Mouse (Mus musculus) adrenal gland, postnatal 4 days (tissue): ENCODE results near the gene Zdhhc4. TPM values are rescaled to one million over a fixed set of nuclear protein-coding genes. Genes with fewer than 3 reads are reported as not detected.
A peak's percentile ranks its signal among the peaks of the same experiment; 100 is the strongest.

Experiments used
- DNase-seq, 2 experiments: peaks; one replicate each; pipeline ENCODE4 v3.0.0; 2021 to 2022; ENCODE audit warnings: low spot score in 2 of 2, mixed read lengths in 2 of 2
- long read RNA-seq, 2 experiments: library from polyadenylated mRNA; stranded (forward); transcript quantifications; one replicate each; pipeline ENCODE4 v2.0.0; 2021
- total RNA-seq, 2 experiments: library from RNA; stranded (reverse); gene quantifications; 2 replicates each; pipeline ENCODE4 v1.2.3; 2021

Zdhhc4 gene
- 10 to 100 TPM; 64.3 to 72.7 TPM for total RNA-seq
- long read RNA-seq, experiment 1, transcript Zdhhc4-201 (8 exons, 1,364 nt): major isoform, 26 of 63 reads
- long read RNA-seq, experiment 1, partial matches to known transcripts: 5 of 63 reads
- long read RNA-seq, experiment 1, other reads (novel, unspliced or antisense): 31 of 63 reads
- long read RNA-seq, experiment 2, transcript Zdhhc4-201 (8 exons, 1,364 nt): major isoform, 43 of 111 reads
- long read RNA-seq, experiment 2, partial matches to known transcripts: 9 of 111 reads
- long read RNA-seq, experiment 2, other reads (novel, unspliced or antisense): 57 of 111 reads

- peak; percentile 79 for DNase-seq
Measured at GRCm38 (mm10) chr5:143328690-143329495, at the start of gene Zdhhc4. TSS of gene Zdhhc4 (minus strand) at chr5:143329256.

DNA sequence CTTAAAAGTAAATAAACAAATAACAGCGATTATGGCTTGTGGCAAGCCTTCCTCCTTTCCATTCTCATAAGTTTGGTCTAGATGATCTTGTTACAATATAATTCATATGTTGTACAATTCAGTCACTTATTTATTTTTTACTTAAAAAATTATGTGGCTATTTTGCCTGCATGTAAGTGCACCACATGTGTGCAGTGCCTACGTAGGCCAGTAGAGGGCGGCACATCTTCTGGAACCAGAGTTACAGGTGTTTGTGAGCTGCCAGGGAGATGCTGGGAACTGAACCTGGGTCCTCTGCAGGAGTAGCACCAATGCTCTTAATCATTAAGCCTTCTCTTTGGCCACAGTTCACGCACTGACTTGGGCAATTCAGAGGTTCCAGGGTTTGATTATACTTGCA, 47.1 kb upstream of the Zdhhc4 start:
- no peak for DNase-seq

GRCm38 (mm10) chr5:143375242-143375641, 46.2 kb upstream of the Zdhhc4 start:
- peak; percentile 45 to 46 for DNase-seq

GRCm38 (mm10) chr5:143372818-143373217, 43.8 kb upstream of the Zdhhc4 start:
- no peak for DNase-seq

GRCm38 (mm10) chr5:143371146-143371510, 42.1 kb upstream of the Zdhhc4 start:
- DNase-seq: no peak

DNA sequence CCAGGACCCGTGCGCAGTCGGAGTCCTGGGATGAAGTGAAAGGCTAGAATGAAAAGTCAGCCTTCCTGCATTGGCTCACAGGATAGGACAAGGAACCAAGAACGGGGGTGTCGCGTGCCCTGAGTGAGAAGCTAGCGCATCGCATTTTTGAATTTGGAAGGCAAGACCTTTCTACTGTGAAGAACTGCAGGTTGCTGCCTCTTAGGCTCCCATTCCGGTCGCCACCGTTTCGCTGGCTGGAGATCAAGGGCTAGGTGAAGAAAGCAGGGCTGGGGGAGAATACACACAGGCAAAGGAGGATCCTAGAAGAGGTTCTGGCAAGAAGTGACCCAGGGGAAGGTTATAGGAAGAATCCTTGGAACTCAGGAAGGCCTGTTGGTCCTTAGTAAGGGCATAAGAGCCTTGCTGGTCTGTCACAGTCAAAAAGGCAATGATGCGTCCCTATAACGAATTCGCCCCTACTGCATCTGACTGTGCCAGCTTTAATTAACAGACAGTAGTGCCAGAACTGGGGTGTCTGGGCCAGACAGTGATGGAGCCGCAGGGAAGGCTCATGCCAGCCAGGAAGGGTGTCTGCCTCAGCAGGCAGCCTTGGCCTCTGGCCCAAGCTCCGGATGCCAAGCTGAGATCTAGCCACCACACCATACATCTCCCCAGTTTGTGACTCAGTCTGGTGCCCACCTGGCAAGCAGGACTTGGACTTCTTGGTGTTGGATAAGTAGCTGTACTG, 41.5 kb upstream of the Zdhhc4 start:
- no peak for DNase-seq

GRCm38 (mm10) chr5:143369611-143370255, 40.7 kb upstream of the Zdhhc4 start:
- no peak for DNase-seq

DNA sequence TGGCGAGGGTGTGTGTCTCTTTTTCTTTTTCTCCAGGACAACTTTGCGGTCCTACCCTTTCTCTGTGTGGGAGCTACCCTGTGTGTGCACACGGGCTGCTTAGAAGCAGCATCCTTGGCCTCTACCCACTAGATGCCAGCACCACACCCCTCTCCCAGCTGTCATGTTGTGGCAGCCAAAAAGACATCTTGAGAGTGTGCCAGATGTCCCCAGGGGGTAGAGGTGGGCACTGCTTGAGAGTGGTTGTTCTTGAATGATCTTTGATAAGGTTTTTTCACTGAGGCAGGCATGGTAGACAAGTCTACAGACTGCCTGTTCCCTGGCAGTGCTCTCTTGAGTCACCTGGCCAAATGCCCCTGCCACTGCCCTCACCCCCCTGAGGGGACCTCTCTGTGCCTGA, 38.9 kb upstream of the Zdhhc4 start:
- no peak for DNase-seq

GRCm38 (mm10) chr5:143363678-143364615, 34.9 kb upstream of the Zdhhc4 start:
- no peak for DNase-seq

DNA sequence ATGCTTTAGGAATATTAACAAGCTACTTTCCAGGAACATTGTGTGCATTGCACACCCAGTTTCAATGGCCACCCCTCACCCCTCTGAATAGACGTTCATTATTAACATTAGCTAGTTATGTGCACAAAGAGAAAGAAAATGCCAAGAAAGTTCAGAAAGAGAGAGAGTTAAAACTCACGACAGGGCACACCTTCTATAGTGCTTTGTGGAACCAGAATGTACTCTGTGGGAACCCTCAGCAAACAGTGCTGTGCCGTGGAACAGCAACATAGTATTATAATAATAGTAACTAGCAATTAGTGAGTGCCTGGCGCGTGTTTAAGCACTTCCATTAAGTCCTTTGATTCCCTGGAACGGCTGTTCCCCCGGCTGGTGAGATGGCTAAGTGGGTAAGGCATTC, 32.4 kb upstream of the Zdhhc4 start:
- DNase-seq: no peak

DNA sequence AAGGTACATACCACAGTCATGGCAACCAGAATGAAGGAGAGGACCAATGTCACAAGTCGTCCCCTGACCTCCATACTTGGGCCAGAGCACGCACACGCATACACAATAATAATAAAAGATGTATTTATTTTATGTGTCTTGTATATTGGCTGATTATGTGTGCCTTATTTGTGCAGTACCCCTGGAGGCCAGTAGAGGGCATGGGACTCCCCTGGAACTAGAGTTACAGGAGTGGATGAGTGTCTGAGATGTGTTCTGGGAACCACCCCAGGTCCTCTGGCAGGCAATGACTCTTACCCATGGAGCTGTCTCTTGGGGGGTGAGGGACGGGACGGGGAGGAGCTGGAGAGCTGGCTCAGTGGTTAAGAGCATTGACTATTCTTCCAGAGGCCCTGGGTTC, 30.9 kb upstream of the Zdhhc4 start:
- no peak for DNase-seq

DNA sequence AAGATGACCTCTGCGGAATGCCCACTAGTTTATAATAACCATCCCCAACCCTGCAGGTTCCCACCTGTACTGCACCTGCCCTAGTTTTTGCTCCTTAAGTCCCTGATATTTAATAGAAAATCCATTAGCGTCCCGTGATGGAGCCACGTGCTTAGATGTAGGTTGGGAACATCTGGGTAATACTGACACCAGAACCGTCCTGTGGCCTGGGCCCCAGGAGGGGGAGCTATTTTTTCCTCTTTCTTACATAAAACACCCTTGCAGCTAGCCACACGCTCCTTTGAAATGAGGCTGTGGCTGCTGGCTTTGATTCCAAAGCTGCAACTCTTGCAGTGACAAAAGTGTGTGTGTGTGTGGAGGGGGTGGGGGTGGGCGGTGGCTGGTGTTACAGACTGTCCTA, 30.2 kb upstream of the Zdhhc4 start:
- DNase-seq: no peak

GRCm38 (mm10) chr5:143357564-143357963, 28.5 kb upstream of the Zdhhc4 start:
- DNase-seq: no peak

DNA sequence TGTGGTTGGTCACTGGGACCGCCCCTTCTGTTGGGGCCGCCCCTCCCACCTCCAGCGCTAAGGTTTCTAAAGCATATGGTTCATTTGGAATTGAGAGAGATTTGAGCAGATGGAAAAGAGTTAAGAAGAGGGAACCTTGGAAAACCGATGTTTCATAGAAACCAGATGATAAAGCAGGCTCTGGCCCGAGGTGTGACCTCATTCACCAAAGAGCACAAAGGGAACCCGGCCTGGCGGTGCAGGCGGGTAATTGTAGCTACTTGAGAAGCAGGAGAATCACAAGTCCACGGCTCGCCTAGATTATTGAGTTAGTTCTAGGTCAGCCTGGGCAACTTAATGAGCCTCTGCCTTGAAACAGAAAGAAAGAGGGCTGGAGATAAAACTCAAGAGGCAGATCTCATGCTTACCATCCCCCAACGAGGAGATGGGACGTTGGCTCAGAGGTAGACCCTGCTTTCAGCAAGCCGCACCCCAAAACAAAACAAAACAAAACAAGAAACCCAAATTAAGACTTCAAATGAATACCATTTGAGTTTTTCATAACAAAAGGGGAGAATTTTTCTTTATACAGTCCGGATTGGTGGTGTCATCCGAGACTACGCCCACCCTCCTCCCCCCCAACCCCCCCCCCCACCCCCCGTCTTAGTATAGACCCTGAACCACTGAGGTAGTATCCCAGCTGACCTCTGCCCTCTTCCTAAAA, 27.8 kb upstream of the Zdhhc4 start, which contains the start of gene Grid2ip:
TSS of gene Grid2ip (plus strand) at position 653 of the 703 bp plus-strand sequence.
- DNase-seq: no peak

- DNase-seq: no peak
Measured at GRCm38 (mm10) chr5:143356017-143356416, 27.0 kb upstream of the Zdhhc4 start.

- no peak for DNase-seq
Measured at GRCm38 (mm10) chr5:143346367-143346766, 17.3 kb upstream of the Zdhhc4 start.

DNA sequence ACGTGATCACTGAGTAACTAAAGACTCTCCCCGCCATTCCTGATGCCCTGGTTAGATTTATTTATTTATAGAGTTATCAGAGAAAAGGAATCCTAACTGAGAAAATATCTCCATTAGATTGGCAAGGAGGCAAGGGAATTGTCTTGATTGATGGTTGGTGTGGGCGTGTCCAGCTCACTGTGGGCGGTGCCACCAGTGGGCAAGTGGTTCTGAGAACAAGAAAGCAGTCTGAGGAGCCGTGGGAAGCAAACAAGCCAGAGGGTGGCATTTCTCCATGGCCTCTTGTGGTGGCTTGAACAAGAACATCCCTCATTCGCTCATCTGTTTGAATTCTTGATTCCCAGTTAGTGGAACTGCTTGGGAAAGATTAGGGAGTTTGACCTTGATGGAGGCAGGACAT, 10.5 kb upstream of the Zdhhc4 start:
- DNase-seq: no peak

- DNase-seq: no peak
Measured at GRCm38 (mm10) chr5:143336559-143336958, 7.5 kb upstream of the Zdhhc4 start.

DNA sequence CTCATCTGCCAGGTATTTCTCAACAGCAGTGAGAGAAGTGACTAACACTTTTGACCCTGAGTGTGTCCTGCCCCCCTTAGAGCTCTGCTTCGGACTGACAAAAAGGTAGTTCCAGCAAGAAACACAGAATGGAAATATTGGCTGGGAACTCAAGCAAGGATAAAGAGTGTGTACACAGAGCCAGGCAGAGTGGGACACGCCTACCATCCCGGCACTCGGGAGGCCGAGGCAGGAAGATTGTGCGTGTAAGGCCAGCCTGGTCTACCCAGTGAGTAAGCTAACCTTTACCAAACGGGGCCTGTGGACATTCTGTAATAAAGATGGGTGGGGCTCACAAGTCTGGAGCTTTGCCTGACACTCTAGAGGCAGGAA, 6.0 kb upstream of the Zdhhc4 start:
- DNase-seq: no peak
